Mouse (Mus musculus): ENCODE data around the gene Rpl27. TPM values are rescaled to one million over a fixed set of nuclear protein-coding genes. Genes with fewer than 3 reads are reported as not detected.

Gene Rpl27
- total and polyA plus RNA-seq, 3 experiments = 909 to 5,728 (median 3,039) TPM

DNA sequence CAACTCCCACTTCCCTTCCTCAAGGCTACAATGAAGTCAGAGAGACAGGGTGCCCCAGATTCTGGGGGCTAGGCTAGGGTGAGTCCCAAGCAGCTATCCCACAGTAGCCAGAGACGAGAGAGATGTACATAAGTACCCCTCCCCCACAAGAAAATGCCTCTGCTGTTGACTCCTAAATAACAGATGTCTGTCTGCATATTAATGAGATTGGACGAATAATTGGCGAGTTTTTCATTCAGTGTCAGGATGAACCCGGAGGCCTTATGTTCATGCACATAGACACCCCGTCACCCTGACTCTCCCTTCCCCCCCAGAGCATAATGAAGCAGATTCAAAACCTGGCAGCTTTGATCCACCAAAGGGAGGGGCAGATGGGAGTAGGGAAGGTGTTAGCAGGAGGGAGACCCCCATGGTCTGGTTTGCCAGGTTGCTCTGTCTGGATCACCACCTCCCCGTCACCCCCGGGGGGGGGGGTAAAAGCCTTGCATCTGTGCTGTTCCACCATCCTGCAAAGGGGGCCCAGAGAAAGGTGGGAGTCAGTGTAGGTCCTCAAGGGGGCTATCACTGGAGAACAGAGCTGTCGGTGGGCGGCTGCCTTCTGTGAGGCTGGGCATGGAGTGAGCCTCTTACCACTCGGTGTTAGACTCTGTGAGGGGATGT is 35.6 kb downstream of the Rpl27 start:
- Histone ChIP-seq H3K4me3 (replicated peaks in 1 of 3; ENCODE audit: low read depth in 2 of 3, low read length in 2 of 3, poor library complexity in 1 of 3) (no peak overlapping the region), H3K79me2 (replicated peaks; ENCODE audit: control insufficient read depth, extremely low read depth, insufficient read depth, poor library complexity, severe bottlenecking) (no peaks in the 10 kb centered on the region), H3K9me3 (replicated peaks; ENCODE audit: low read length) (no peaks in the 10 kb centered on the region), H3K27ac (ENCODE audit: insufficient read depth, low read depth) (no peak overlapping the region), H3K4me1 (ENCODE audit: control insufficient read depth in 1 of 2, insufficient read depth in 2 of 2) (peaks cover 10 to 16% of the 10 kb centered on the region in 2 experiments), H3K9ac (ENCODE audit: insufficient read depth, low read depth) (no peak overlapping the region), H3K27me3 (replicated peaks) (no peaks in the 10 kb centered on the region), H3K4me2 (ENCODE audit: insufficient read depth, low read depth, poor library complexity, severe bottlenecking) (no peak overlapping the region), H3K36me3 (replicated peaks in 1 of 2; ENCODE audit: control insufficient read depth in 1 of 2, insufficient read depth in 1 of 2, low read length in 1 of 2) (no peaks in the 10 kb centered on the region)
- DNase-seq (ENCODE audit: extremely low read depth) = no peak
- dilution Hi-C loops (cut with MboI; ENCODE audit: extremely low pct_ligation_motif_present, extremely low pct_unique_long_range_greater_than_20kb, low sequenced_read_pairs) (no loop called here), in situ Hi-C loops (cut with MboI; ENCODE audit: low pct_ligation_motif_present, low pct_unique_long_range_greater_than_20kb, low sequenced_read_pairs) (no loop called here)
- no peak for TF ChIP-seq ETS1 (conservative IDR thresholded peaks at IDR 0.05; ENCODE audit: low read depth, low read length)
- TF ChIP-seq POLR2AphosphoS2 (IDR thresholded peaks at IDR 0.05; ENCODE audit: low read depth, low read length) = no peak
- TF ChIP-seq PAX5 (IDR thresholded peaks at IDR 0.05; ENCODE audit: low read length) = no peak
- no peak for TF ChIP-seq EP300 (IDR thresholded peaks at IDR 0.05; ENCODE audit: low read length)
- TF ChIP-seq MAFK (IDR thresholded peaks at IDR 0.05; ENCODE audit: insufficient replicate concordance, low read length) = no peak
- TF ChIP-seq ZNF384 (IDR thresholded peaks at IDR 0.05; ENCODE audit: low read depth, low read length) = no peak
- TF ChIP-seq ELF1 (IDR thresholded peaks at IDR 0.05; ENCODE audit: low read depth, low read length) = no peak
- no peak for TF ChIP-seq JUN (IDR thresholded peaks at IDR 0.05; ENCODE audit: insufficient read depth, low read depth, low read length)
- TF ChIP-seq ZMIZ1 (IDR thresholded peaks at IDR 0.05; ENCODE audit: low read depth, low read length) = no peak
- no peak for TF ChIP-seq MAZ (IDR thresholded peaks at IDR 0.05; ENCODE audit: low read depth, low read length)

- Histone ChIP-seq H3K9me3 (replicated peaks; ENCODE audit: low read length) (no peaks in the 10 kb centered on the region), H3K9ac (ENCODE audit: insufficient read depth, low read depth) (no peak overlapping the region; the same call in 1 of the 2 replicates), H3K4me1 (ENCODE audit: control insufficient read depth in 1 of 2, insufficient read depth in 2 of 2) (peaks cover 3 to 7% of the 10 kb centered on the region in 2 experiments), H3K79me2 (replicated peaks; ENCODE audit: control insufficient read depth, extremely low read depth, insufficient read depth, poor library complexity, severe bottlenecking) (no peaks in the 10 kb centered on the region), H3K36me3 (replicated peaks in 1 of 2; ENCODE audit: control insufficient read depth in 1 of 2, insufficient read depth in 1 of 2, low read length in 1 of 2) (no peaks in the 10 kb centered on the region), H3K27me3 (replicated peaks) (no peaks in the 10 kb centered on the region), H3K27ac (ENCODE audit: insufficient read depth, low read depth) (no peak overlapping the region), H3K4me2 (ENCODE audit: insufficient read depth, low read depth, poor library complexity, severe bottlenecking) (peak overlapping the region; percentile 17), H3K4me3 (replicated peaks in 1 of 3; ENCODE audit: low read depth in 2 of 3, low read length in 2 of 3, poor library complexity in 1 of 3) (no peak overlapping the region)
- in situ Hi-C loops (cut with MboI; ENCODE audit: low pct_ligation_motif_present, low pct_unique_long_range_greater_than_20kb, low sequenced_read_pairs) (no loop called here), dilution Hi-C loops (cut with MboI; ENCODE audit: extremely low pct_ligation_motif_present, extremely low pct_unique_long_range_greater_than_20kb, low sequenced_read_pairs) (no loop called here)
- peak; percentile 53; the same call in 1 of the 2 replicates for TF ChIP-seq POLR2A (IDR thresholded peaks at IDR 0.05; ENCODE audit: low read depth, low read length)
- no peak; the same call in 1 of the 2 replicates for TF ChIP-seq MXI1 (IDR thresholded peaks at IDR 0.05; ENCODE audit: low read depth, low read length)
- 0 out of 2 replicates have a peak, but pooled peaks have one; percentile 15 for TF ChIP-seq NRF1 (IDR thresholded peaks at IDR 0.05; ENCODE audit: low read depth, low read length)
- no peak for DNase-seq (ENCODE audit: extremely low read depth)
Measured at GRCm38 (mm10) chr11:101479171-101479635, 37.1 kb downstream of the Rpl27 start.

DNA sequence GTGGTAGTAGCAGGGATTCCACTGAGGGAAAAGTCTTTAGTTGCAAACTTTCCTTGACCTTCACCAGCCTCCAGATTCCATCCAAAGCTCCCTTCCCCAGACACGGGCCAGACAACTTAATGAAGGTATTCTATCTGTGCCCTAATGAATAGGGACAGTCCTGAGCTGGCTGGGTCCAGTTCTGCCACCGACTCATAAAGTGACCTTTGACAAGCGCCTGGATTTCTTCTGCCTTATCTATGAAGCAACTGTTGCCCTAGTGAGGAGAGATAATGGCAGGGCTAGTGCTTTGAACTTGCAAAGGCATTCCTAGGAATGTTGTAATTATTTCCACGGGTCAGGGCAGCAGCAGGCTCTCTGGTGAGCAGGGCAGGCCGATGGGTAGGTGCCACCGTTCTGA is 38.8 kb downstream of the Rpl27 start:
- no peak overlapping the region for H3K4me2 ChIP-seq (ENCODE audit: insufficient read depth, low read depth, poor library complexity, severe bottlenecking)
- H3K79me2 ChIP-seq (replicated peaks; ENCODE audit: control insufficient read depth, extremely low read depth, insufficient read depth, poor library complexity, severe bottlenecking) = no peaks in the 10 kb centered on the region

More for the DNA sequence above, 38.8 kb downstream of the Rpl27 start:
- Histone ChIP-seq H3K9me3 (replicated peaks; ENCODE audit: low read length) (no peaks in the 10 kb centered on the region), H3K9ac (ENCODE audit: insufficient read depth, low read depth) (no peak overlapping the region), H3K4me1 (ENCODE audit: control insufficient read depth in 1 of 2, insufficient read depth in 2 of 2) (peaks cover 6 to 7% of the 10 kb centered on the region in 2 experiments; a peak in 3 of 4 replicates), H3K4me3 (replicated peaks in 1 of 3; ENCODE audit: low read depth in 2 of 3, low read length in 2 of 3, poor library complexity in 1 of 3) (no peak overlapping the region), H3K36me3 (replicated peaks in 1 of 2; ENCODE audit: control insufficient read depth in 1 of 2, insufficient read depth in 1 of 2, low read length in 1 of 2) (peaks cover 0 to 5% of the 10 kb centered on the region in 2 experiments), H3K27ac (ENCODE audit: insufficient read depth, low read depth) (no peak overlapping the region), H3K27me3 (replicated peaks) (no peaks in the 10 kb centered on the region)
- DNase-seq (ENCODE audit: extremely low read depth) = no peak
- TF ChIP-seq KAT2A (IDR thresholded peaks at IDR 0.05; ENCODE audit: insufficient replicate concordance, low read length) (no peak), BHLHE40 (IDR thresholded peaks at IDR 0.05; ENCODE audit: low read depth, low read length) (no peak), IRF4 (IDR thresholded peaks at IDR 0.05; ENCODE audit: low read depth, low read length) (no peak), MAZ (IDR thresholded peaks at IDR 0.05; ENCODE audit: low read depth, low read length) (no peak), MYC (IDR thresholded peaks at IDR 0.05; ENCODE audit: low read depth, low read length) (no peak), USF1 (IDR thresholded peaks at IDR 0.05; ENCODE audit: low read depth, low read length) (no peak), TBP (conservative IDR thresholded peaks at IDR 0.05; ENCODE audit: low read depth, low read length) (no peak)
- dilution Hi-C loops (cut with MboI; ENCODE audit: extremely low pct_ligation_motif_present, extremely low pct_unique_long_range_greater_than_20kb, low sequenced_read_pairs) (no loop called here), in situ Hi-C loops (cut with MboI; ENCODE audit: low pct_ligation_motif_present, low pct_unique_long_range_greater_than_20kb, low sequenced_read_pairs) (no loop called here)
